Mouse (Mus musculus) E14TG2a.4 (cell line): ENCODE results near the gene Vstm5.

ENCODE experiments used
- CTCF ChIP-seq: conservative IDR thresholded peaks from 2 replicates; pipeline ENCODE4 v1.5.1; 2014; ENCODE audit warnings: low read length
- NANOG ChIP-seq: IDR thresholded peaks from 2 replicates; pipeline ENCODE4 v1.6.1; 2014; ENCODE audit warnings: borderline replicate concordance, low read length, mixed read lengths

- peak; percentile 85 for TF ChIP-seq CTCF
- TF ChIP-seq NANOG, result no peak
Measured at GRCm38 (mm10) chr9:15241596-15241939, 2.7 kb downstream of the Vstm5 start.
